Mouse (Mus musculus): ENCODE results near the gene Cxadr. TPM values are rescaled to one million over a fixed set of nuclear protein-coding genes. Genes with fewer than 3 reads are reported as not detected.

Cxadr gene
- polyA plus RNA-seq, 1 experiment from 2014 or later = 24.5 TPM

DNA sequence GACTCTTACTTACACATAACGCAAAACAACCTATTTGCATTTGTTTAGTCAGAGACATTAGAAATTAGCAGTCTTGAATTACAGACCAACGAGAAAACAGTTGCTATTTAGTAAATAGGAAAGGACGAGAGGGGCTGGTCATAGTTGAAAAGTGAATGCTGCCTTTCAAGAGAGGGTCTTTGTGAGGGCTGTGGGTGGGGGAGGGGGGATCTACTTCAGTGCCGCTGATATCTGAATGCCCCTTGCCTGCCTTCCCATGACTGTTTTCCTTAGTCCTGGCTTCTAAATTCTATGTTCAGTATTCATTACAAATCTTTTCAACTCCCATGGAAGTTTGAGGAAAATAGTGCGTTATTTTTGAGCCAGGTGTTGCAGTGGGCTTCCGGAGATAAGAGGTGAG, 12.7 kb downstream of the Cxadr start:
- Histone ChIP-seq H3K4me1 (ENCODE audit: control insufficient read depth, insufficient read depth, low read length) (peaks cover 27% of the 10 kb centered on the region), H3K9me3 (replicated peaks; ENCODE audit: control insufficient read depth, low read length) (no peaks in the 10 kb centered on the region), H3K4me3 (ENCODE audit: low read depth, low read length) (no peak overlapping the region), H3K9ac (ENCODE audit: low read depth, low read length) (no peak overlapping the region), H3K36me3 (ENCODE audit: control insufficient read depth, insufficient read depth, low read length) (no peaks in the 10 kb centered on the region), H3K4me2 (peak overlapping the region; percentile 31), H3K27ac (ENCODE audit: low read depth, low read length) (no peak overlapping the region), H3K27me3 (ENCODE audit: control insufficient read depth, insufficient read depth, low read length) (no peaks in the 10 kb centered on the region)
- WGBS (ENCODE audit: insufficient replicate concordance) = 41% methylated on average over 6 of the region's 6 CpGs
- no peak for ATAC-seq (replicated peaks; ENCODE audit: insufficient number of reproducible peaks, low FRiP score, low TSS enrichment)

DNA sequence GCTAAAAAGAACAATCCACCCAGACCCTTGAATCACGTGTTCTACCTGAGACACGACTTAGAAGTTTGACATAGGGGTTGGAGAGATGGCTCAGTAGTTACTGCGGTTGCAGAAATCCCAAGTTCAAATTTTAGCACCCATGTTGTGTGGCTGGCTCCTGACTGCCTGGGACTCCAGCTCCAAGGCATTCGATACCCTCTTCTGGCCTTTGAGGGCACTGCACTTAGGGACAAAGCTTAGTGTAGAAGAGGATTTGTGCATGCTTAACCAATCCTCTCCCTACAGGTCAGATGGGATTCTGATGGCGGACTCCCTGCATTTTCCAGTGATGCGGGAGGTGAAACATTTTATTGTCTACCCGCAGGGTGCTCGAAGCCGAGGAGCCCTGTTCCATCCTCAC, 15.6 kb downstream of the Cxadr start:
- WGBS (ENCODE audit: insufficient replicate concordance) = 78% methylated on average over 9 of the region's 9 CpGs
- H3K4me1 ChIP-seq (ENCODE audit: control insufficient read depth, insufficient read depth, low read length) = peaks cover 28% of the 10 kb centered on the region

DNA sequence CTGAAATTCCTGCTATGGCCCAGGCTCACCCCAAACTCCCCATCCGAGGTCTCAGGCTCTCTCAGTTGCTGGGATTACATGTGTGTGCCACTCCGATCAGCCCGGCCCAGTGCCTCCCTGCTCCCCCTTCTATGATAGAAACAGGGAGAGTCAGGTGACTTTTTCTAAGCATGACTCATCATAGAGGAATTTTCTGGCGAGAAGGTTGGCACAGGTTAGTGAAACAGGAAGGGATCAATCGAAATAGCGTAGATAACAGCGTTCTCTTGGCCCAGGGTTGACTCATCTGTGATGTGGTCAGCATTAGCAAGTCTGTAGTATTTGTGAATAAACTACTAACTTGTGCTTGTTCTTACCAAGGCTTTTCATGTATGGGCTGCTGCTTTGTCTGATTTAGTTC, 16.7 kb downstream of the Cxadr start:
- Histone ChIP-seq H3K36me3 (ENCODE audit: control insufficient read depth, insufficient read depth, low read length) (no peaks in the 10 kb centered on the region), H3K27me3 (ENCODE audit: control insufficient read depth, insufficient read depth, low read length) (no peaks in the 10 kb centered on the region), H3K4me2 (peak overlapping the region; percentile 25), H3K9ac (ENCODE audit: low read depth, low read length) (no peak overlapping the region), H3K27ac (ENCODE audit: low read depth, low read length) (no peak overlapping the region), H3K4me1 (ENCODE audit: control insufficient read depth, insufficient read depth, low read length) (peaks cover 35% of the 10 kb centered on the region), H3K4me3 (ENCODE audit: low read depth, low read length) (no peak overlapping the region), H3K9me3 (replicated peaks; ENCODE audit: control insufficient read depth, low read length) (no peaks in the 10 kb centered on the region)
- 28% methylated on average over 7 of the region's 7 CpGs for WGBS (ENCODE audit: insufficient replicate concordance)
- ATAC-seq (replicated peaks; ENCODE audit: insufficient number of reproducible peaks, low FRiP score, low TSS enrichment) = no peak; the same call in 1 of the 2 replicates

More for the DNA sequence above, 15.6 kb downstream of the Cxadr start:
- Histone ChIP-seq H3K9me3 (replicated peaks; ENCODE audit: control insufficient read depth, low read length) (no peaks in the 10 kb centered on the region), H3K4me2 (no peak overlapping the region), H3K36me3 (ENCODE audit: control insufficient read depth, insufficient read depth, low read length) (no peaks in the 10 kb centered on the region), H3K9ac (ENCODE audit: low read depth, low read length) (no peak overlapping the region), H3K4me3 (ENCODE audit: low read depth, low read length) (no peak overlapping the region), H3K27me3 (ENCODE audit: control insufficient read depth, insufficient read depth, low read length) (no peaks in the 10 kb centered on the region), H3K27ac (ENCODE audit: low read depth, low read length) (no peak overlapping the region)
- ATAC-seq (replicated peaks; ENCODE audit: insufficient number of reproducible peaks, low FRiP score, low TSS enrichment) = no peak

DNA sequence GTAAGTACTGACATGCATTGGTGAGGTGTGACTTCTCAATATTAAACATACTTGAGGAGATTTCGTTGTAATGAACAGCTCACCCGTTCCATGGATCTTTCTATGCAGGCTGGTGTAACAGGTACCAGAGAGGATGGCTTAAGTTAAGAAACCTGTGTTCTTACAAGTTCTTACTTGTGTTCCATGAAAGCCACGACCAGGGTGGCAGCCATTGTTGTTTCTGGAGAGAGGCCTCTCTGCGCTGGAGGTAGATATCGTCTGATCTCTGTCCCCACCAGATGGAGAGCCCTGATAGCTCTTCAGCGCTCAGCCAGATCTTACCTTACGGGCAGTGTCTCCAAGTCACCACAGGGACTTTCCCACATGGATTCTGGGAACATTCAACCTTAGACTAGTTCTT, 18.4 kb downstream of the Cxadr start:
- no peaks in the 10 kb centered on the region for H3K36me3 ChIP-seq (ENCODE audit: control insufficient read depth, insufficient read depth, low read length)
- no peaks in the 10 kb centered on the region for H3K27me3 ChIP-seq (ENCODE audit: control insufficient read depth, insufficient read depth, low read length)
- no peak overlapping the region for H3K4me3 ChIP-seq (ENCODE audit: low read depth, low read length)
- peaks cover 32% of the 10 kb centered on the region for H3K4me1 ChIP-seq (ENCODE audit: control insufficient read depth, insufficient read depth, low read length)
- H3K9ac ChIP-seq (ENCODE audit: low read depth, low read length) = no peak overlapping the region
- H3K27ac ChIP-seq (ENCODE audit: low read depth, low read length) = no peak overlapping the region
- no peaks in the 10 kb centered on the region for H3K9me3 ChIP-seq (replicated peaks; ENCODE audit: control insufficient read depth, low read length)
- WGBS (ENCODE audit: insufficient replicate concordance) = 66% methylated on average over 7 of the region's 7 CpGs
- H3K4me2 ChIP-seq = no peak overlapping the region
- no peak for ATAC-seq (replicated peaks; ENCODE audit: insufficient number of reproducible peaks, low FRiP score, low TSS enrichment)

DNA sequence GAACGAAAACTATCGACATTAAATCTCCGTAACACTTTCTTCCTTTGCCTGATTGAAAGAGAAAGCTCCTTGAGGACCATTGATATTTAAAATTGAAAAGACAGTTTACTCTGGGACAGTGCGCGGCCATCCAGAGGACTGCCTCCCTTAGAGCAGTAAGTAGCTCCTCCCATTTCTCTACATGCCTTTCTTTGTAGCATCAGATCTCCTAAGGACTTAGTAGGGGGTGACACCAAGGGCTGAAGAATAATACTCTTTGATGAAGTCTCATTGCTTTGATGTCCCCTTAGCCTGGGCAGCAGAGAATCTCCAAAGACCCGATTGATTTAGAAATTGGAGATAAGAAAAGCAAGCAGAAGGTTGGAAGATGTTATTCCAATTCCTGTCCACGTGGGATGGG, 20.3 kb downstream of the Cxadr start:
- Histone ChIP-seq H3K36me3 (ENCODE audit: control insufficient read depth, insufficient read depth, low read length) (no peaks in the 10 kb centered on the region), H3K9ac (ENCODE audit: low read depth, low read length) (no peak overlapping the region), H3K4me2 (peak overlapping the region; percentile 6; the same call in 1 of the 2 replicates), H3K27me3 (ENCODE audit: control insufficient read depth, insufficient read depth, low read length) (no peaks in the 10 kb centered on the region), H3K27ac (ENCODE audit: low read depth, low read length) (0 out of 2 replicates have a peak overlapping the region, but pooled peaks have one; percentile 35), H3K9me3 (replicated peaks; ENCODE audit: control insufficient read depth, low read length) (no peaks in the 10 kb centered on the region), H3K4me1 (ENCODE audit: control insufficient read depth, insufficient read depth, low read length) (peaks cover 32% of the 10 kb centered on the region), H3K4me3 (ENCODE audit: low read depth, low read length) (no peak overlapping the region)
- ATAC-seq (replicated peaks; ENCODE audit: insufficient number of reproducible peaks, low FRiP score, low TSS enrichment) = no peak
- 9% methylated on average over 7 of the region's 7 CpGs for WGBS (ENCODE audit: insufficient replicate concordance)

DNA sequence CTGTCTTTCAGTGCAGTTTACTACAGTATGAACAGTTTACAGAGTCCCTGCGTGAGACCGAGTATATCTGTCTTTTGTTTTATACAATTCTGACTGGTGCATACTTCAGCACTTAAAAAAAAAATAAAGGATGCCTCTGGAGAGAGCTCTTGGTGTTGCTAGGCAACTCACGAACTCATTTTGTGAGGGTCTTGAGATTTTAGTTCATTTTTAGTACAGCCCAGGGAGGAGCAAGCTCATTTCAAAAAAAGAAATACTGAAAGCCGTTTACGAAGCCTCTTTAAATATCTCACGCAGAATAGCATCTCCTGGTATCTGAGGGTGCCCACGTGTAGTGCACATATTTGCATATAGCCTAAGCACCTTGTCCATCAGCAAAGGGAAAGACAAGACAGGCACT, 20.9 kb downstream of the Cxadr start:
- no peak overlapping the region for H3K4me3 ChIP-seq (ENCODE audit: low read depth, low read length)
- 35% methylated on average over 7 of the region's 7 CpGs for WGBS (ENCODE audit: insufficient replicate concordance)
- no peak overlapping the region for H3K9ac ChIP-seq (ENCODE audit: low read depth, low read length)
- peak overlapping the region; percentile 35; the same call in 1 of the 2 replicates for H3K27ac ChIP-seq (ENCODE audit: low read depth, low read length)
- H3K4me1 ChIP-seq (ENCODE audit: control insufficient read depth, insufficient read depth, low read length) = peaks cover 31% of the 10 kb centered on the region
- H3K27me3 ChIP-seq (ENCODE audit: control insufficient read depth, insufficient read depth, low read length) = no peaks in the 10 kb centered on the region
- H3K36me3 ChIP-seq (ENCODE audit: control insufficient read depth, insufficient read depth, low read length) = no peaks in the 10 kb centered on the region
- no peaks in the 10 kb centered on the region for H3K9me3 ChIP-seq (replicated peaks; ENCODE audit: control insufficient read depth, low read length)
- H3K4me2 ChIP-seq = peak overlapping the region; percentile 42
- ATAC-seq (replicated peaks; ENCODE audit: insufficient number of reproducible peaks, low FRiP score, low TSS enrichment) = no peak

DNA sequence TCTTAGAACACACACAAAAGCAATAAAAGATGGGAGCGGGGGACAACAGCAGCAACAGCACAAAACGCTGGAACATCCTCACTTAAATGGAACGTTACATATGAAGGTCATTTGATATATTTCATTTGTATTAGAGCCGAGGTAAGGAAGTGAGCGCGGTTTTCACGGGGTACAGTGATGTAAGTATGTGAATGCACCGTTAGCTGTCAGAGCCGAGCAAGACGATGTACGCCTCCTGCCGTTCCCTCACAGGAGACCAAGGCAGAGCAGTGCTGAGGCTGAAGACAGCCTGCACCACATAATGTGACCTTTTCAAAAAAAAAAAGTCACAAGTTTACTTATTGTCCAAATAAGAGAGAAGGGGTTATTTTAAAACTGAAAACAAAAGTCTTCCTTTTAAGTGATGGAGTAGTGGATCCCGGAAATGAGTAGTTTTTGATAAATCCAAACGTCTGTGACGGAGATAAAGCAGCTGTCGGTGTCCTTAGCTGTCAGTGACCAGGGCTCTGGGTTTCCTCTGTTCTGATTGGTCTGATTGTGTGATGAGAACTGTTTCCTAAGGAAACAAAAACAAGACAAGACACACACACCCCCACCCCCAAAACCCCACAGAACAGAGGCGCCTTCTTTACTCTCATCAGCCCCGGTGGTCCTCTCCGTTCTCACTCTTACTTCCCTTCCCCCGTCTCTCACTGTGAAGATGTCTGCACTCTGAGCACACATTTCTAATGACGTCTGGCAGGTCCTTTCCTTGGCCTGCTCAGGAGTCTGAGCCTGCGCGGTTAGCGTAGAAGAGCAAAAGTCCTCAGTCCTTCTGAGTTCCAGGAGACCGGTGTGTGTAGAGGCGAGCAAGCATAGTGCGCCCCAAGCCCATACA, 24.9 kb downstream of the Cxadr start:
- Histone ChIP-seq H3K4me1 (ENCODE audit: control insufficient read depth, insufficient read depth, low read length) (peaks cover 18% of the 10 kb centered on the region), H3K9ac (ENCODE audit: low read depth, low read length) (no peak overlapping the region), H3K36me3 (ENCODE audit: control insufficient read depth, insufficient read depth, low read length) (no peaks in the 10 kb centered on the region), H3K27ac (ENCODE audit: low read depth, low read length) (no peak overlapping the region), H3K4me2 (peak overlapping the region; percentile 35; the same call in 1 of the 2 replicates), H3K9me3 (replicated peaks; ENCODE audit: control insufficient read depth, low read length) (no peaks in the 10 kb centered on the region), H3K27me3 (ENCODE audit: control insufficient read depth, insufficient read depth, low read length) (no peaks in the 10 kb centered on the region), H3K4me3 (ENCODE audit: low read depth, low read length) (0 out of 2 replicates have a peak overlapping the region, but pooled peaks have one; percentile 11)
- 0 out of 2 replicates have a peak, but pooled peaks have one; percentile 40 for ATAC-seq (replicated peaks; ENCODE audit: insufficient number of reproducible peaks, low FRiP score, low TSS enrichment)
- WGBS (ENCODE audit: insufficient replicate concordance) = 47% methylated on average over 27 of the region's 27 CpGs

DNA sequence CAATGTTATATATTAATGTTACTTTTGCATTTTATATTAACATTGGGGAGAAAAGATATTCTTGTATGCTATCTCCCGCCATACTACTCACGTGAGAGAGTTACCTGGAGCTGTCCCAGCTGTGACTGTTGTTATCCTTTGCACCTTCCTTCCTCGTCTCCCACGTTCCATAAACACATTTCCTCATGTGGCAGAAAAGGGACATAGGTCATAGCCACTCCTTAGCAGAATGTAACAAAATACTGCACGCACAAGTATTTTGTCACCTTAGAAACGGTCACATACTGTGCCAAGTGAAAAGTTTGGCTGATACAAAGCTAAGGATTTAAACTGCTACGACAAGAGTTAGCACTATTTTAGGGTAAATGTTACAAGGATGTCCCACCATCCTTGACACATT, 26.3 kb downstream of the Cxadr start:
- Histone ChIP-seq H3K27me3 (ENCODE audit: control insufficient read depth, insufficient read depth, low read length) (no peaks in the 10 kb centered on the region), H3K27ac (ENCODE audit: low read depth, low read length) (no peak overlapping the region), H3K4me2 (no peak overlapping the region), H3K4me3 (ENCODE audit: low read depth, low read length) (no peak overlapping the region), H3K9ac (ENCODE audit: low read depth, low read length) (no peak overlapping the region), H3K9me3 (replicated peaks; ENCODE audit: control insufficient read depth, low read length) (no peaks in the 10 kb centered on the region), H3K36me3 (ENCODE audit: control insufficient read depth, insufficient read depth, low read length) (no peaks in the 10 kb centered on the region), H3K4me1 (ENCODE audit: control insufficient read depth, insufficient read depth, low read length) (peaks cover 7% of the 10 kb centered on the region)
- WGBS (ENCODE audit: insufficient replicate concordance) = 88% methylated on average over 7 of the region's 7 CpGs
- no peak for ATAC-seq (replicated peaks; ENCODE audit: insufficient number of reproducible peaks, low FRiP score, low TSS enrichment)

Measured in heart, embryonic 11.5 days (tissue).